Mouse (Mus musculus) cerebellum, adult 2 months (tissue): ENCODE data around the gene Sun3.

Source experiments
- CTCF ChIP-seq: fragments of 200-500 bp; IDR thresholded peaks from 2 replicates; pipeline ENCODE4 v1.5.1; 2011; ENCODE audit warnings: low read depth, mild to moderate bottlenecking, control low read depth, low read length, moderate library complexity, borderline replicate concordance; ENCODE audit not compliant: insufficient read depth
- POLR2A ChIP-seq: fragments of 200-500 bp; IDR thresholded peaks from 2 replicates; pipeline ENCODE4 v1.6.1; 2011; ENCODE audit warnings: low read length, control low read depth, borderline replicate concordance; ENCODE audit not compliant: insufficient read depth

- TF ChIP-seq POLR2A (no peak), CTCF (peak; percentile 66; the same call in 1 of the 2 replicates)
Observed at GRCm38 (mm10) chr11:8983237-8983861, 65.4 kb downstream of the Sun3 start.
